Mouse (Mus musculus) intestine, embryonic 14.5 days (tissue): ENCODE results near the gene Patl2. TPM values are rescaled to one million over a fixed set of nuclear protein-coding genes. Genes with fewer than 3 reads are reported as not detected.
A peak's percentile ranks its signal among the peaks of the same experiment; 100 is the strongest.

Experiments
- ATAC-seq: fragments of 200-750 bp; cut with Nextera tagmentation; replicated peaks from 2 replicates; pipeline ENCODE4 v1.8.0; 2017; ENCODE audit warnings: low read depth, moderate number of reproducible peaks, moderate TSS enrichment, moderate library complexity; ENCODE audit not compliant: low FRiP score, low TSS enrichment
- DNase-seq: peaks from one replicate; pipeline ENCODE4 v3.0.0-alpha.2; 2018; ENCODE audit warnings: low spot score
- H3K27ac ChIP-seq: fragments of 300-500 bp; sonication (generic); 2 replicates; pipeline ENCODE4 v1.5.1; 2014; ENCODE audit warnings: low read depth, mild to moderate bottlenecking, control low read depth
- H3K27me3 ChIP-seq: fragments of 300-500 bp; sonication (generic); replicated peaks from 2 replicates; pipeline ENCODE4 v1.6.1; 2014; ENCODE audit warnings: low read length, control low read depth; ENCODE audit not compliant: control insufficient read depth, insufficient read depth
- H3K36me3 ChIP-seq: fragments of 300-500 bp; sonication (generic); 2 replicates; pipeline ENCODE4 v1.6.1; 2014; ENCODE audit warnings: low read length, control low read depth; ENCODE audit not compliant: control insufficient read depth, insufficient read depth
- H3K4me1 ChIP-seq: fragments of 300-500 bp; sonication (generic); replicated peaks from 2 replicates; pipeline ENCODE4 v1.6.1; 2014; ENCODE audit warnings: low read length, control low read depth, mixed read lengths; ENCODE audit not compliant: control insufficient read depth, insufficient read depth
- H3K4me2 ChIP-seq: fragments of 300-500 bp; sonication (generic); 2 replicates; pipeline ENCODE4 v1.6.1; 2014; ENCODE audit warnings: low read length
- H3K4me3 ChIP-seq: fragments of 300-500 bp; sonication (generic); 2 replicates; pipeline ENCODE4 v1.5.1; 2014; ENCODE audit warnings: low read depth, low read length, control low read depth, mixed read lengths
- H3K9ac ChIP-seq: fragments of 300-500 bp; sonication (generic); 2 replicates; pipeline ENCODE4 v1.6.1; 2014; ENCODE audit warnings: mild to moderate bottlenecking, low read length
- H3K9me3 ChIP-seq: fragments of 300-500 bp; sonication (generic); 2 replicates; pipeline ENCODE4 v1.6.1; 2016; ENCODE audit warnings: low read length, control low read depth; ENCODE audit not compliant: control insufficient read depth
- WGBS: fragments of 180-500 bp; shearing (Covaris S2); extraction: QIAGEN DNeasy Blood & Tissue Kit; methylation state at CpG from one replicate; pipeline ENCODE4 v1.1.7; 2014; 5-methylcytosine and 5-hydroxymethylcytosine counted together
- polyA plus RNA-seq: library from polyadenylated mRNA; unstranded; fragments of >200 nt; fragmentation: Nextera tagmentation; extraction: Ambion mirVana; gene quantifications from 2 replicates; pipeline ENCODE4 v1.2.1, GENCODE M21; 2014

The Patl2 gene
- polyA plus RNA-seq, 1 experiment from 2014 or later, result not detected

DNA sequence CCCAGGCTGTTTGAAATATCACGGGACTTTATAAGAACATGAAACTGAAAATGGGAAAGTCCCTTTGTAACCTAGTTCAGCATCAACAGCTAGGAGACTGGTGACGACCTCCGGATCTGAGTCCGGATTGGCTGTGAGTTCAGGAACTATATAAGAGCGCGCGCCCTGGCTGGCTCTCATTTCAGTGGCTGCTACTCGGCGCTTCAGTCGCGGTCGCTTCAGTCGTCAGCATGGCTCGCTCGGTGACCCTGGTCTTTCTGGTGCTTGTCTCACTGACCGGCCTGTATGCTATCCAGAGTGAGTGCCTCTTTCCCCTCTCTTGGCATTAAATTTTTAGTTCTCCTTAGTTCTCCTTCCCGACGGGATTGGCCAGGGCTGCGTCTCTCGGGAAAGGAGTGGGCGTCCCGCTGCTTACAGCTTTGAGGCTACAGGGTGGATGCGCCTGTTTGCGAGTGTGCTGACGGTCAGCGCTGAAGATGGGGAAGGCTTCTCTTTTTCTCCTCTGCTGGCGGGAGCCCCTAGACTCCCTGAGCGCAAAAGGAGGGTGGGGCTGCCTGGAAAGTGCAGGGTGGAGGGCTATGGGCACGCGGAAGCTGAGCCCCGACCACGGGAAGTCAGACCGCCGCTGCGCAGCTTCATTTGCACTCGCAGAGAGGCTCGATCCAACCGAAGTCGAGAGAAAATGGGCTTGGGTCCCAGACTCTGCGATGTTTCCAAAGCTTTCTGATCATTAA is 38.3 kb downstream of the Patl2 start, which contains the start of gene B2m:
Gene B2m, plus strand, starts transcription at position 179 of the 734 bp plus-strand sequence.
- peak within 1 kb of the TSS; percentile 74 for H3K9ac ChIP-seq
- H3K4me2 ChIP-seq, result peak within 1 kb of the TSS; percentile 62
- no peaks in the 10 kb centered on the region; the same call in 1 of the 2 replicates for H3K4me1 ChIP-seq
- H3K27ac ChIP-seq, result peak within 1 kb of the TSS; percentile 54
- H3K27me3 ChIP-seq, result no peaks in the 10 kb centered on the region
- peak; percentile 98 for ATAC-seq
- peaks cover 9% of the 10 kb centered on the region; the same call in 1 of the 2 replicates for H3K36me3 ChIP-seq
- H3K4me3 ChIP-seq, result peak within 1 kb of the TSS; percentile 72
- peak; percentile 98 for DNase-seq
- H3K9me3 ChIP-seq, result no peaks in the 10 kb centered on the region
- under 1% methylated on average over 40 of the region's 40 CpGs for WGBS

DNA sequence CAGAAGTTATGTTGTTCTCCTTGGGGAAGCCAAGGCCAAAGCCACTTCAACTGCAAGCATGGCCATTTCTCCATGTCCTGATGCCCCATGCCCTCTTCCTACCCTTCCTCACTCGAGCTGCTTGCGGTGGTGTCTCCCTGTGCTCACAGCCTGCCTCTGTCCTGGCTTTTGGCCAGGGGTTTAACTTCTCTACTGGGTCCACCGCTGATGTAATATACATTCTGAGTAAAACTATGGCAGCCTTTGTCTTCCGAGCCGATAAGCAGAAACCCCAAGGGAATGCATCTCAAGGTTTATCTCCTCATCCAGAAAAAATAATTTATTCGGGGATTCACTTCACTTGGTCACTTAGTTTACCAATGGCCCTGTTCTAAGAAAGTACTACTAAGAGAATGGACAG is 39.3 kb downstream of the Patl2 start:
- H3K4me2 ChIP-seq, result peak overlapping the region; percentile 38; the same call in 1 of the 2 replicates
- no peaks in the 10 kb centered on the region; the same call in 1 of the 2 replicates for H3K4me1 ChIP-seq
- H3K27me3 ChIP-seq, result no peaks in the 10 kb centered on the region
- 69% methylated on average over 6 of the region's 6 CpGs for WGBS
- no peak overlapping the region for H3K9ac ChIP-seq
- ATAC-seq (no peak), DNase-seq (no peak)
- no peak overlapping the region for H3K4me3 ChIP-seq
- peaks cover 6% of the 10 kb centered on the region; the same call in 1 of the 2 replicates for H3K36me3 ChIP-seq
- no peak overlapping the region for H3K27ac ChIP-seq
- no peaks in the 10 kb centered on the region for H3K9me3 ChIP-seq

DNA sequence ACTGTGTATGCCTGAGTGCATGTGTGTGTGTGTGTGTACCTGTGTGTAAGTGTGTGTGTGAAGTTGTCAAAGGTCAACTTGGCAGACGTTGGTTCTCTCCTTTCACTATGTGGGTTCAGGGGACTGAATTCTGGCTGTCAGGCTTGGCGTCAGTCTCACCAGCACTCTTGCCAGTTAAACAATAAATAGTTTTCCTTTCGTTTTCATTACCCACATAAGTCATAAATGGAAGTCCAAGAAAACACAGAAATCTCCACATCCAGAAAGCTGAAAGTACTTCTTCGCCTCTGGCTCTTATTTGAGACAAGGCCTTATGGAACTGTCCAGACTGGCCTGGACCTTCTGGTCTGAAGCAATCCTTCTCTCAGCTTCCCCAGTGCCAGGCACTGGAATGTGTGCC is 40.2 kb downstream of the Patl2 start:
- H3K4me1 ChIP-seq, result no peaks in the 10 kb centered on the region; the same call in 1 of the 2 replicates
- WGBS, result 69% methylated on average over 4 of the region's 4 CpGs
- H3K27me3 ChIP-seq, result no peaks in the 10 kb centered on the region
- no peak overlapping the region for H3K27ac ChIP-seq
- no peaks in the 10 kb centered on the region for H3K36me3 ChIP-seq
- H3K9ac ChIP-seq, result no peak overlapping the region
- H3K4me2 ChIP-seq, result no peak overlapping the region
- ATAC-seq, result no peak
- DNase-seq, result no peak
- H3K9me3 ChIP-seq, result no peaks in the 10 kb centered on the region
- H3K4me3 ChIP-seq, result no peak overlapping the region

DNA sequence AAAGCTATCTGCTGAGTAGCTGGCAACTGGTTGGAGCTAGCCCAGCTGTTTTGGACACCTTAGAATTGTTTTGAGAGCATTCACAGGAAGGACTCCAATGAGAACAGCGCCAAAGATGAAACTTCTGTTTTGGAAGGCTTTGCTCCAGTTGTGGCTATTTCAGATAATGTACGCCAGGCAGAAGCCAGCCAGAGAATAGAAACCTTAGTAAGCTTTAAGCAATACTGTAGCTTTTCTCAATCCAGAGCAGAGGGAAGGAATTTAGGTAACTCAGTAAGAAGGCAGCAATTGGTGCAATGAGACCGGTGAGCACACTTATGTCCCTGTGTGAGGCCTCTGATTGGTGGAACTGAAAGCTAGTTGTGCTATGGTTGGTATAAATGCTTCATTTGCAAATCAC is 42.9 kb downstream of the Patl2 start:
- no peaks in the 10 kb centered on the region for H3K36me3 ChIP-seq
- no peak overlapping the region for H3K27ac ChIP-seq
- no peaks in the 10 kb centered on the region for H3K9me3 ChIP-seq
- 90% methylated on average over 3 of the region's 3 CpGs for WGBS
- ATAC-seq (no peak), DNase-seq (no peak)
- no peak overlapping the region for H3K4me3 ChIP-seq
- H3K4me1 ChIP-seq, result no peaks in the 10 kb centered on the region
- H3K4me2 ChIP-seq, result no peak overlapping the region
- no peaks in the 10 kb centered on the region for H3K27me3 ChIP-seq
- no peak overlapping the region for H3K9ac ChIP-seq

DNA sequence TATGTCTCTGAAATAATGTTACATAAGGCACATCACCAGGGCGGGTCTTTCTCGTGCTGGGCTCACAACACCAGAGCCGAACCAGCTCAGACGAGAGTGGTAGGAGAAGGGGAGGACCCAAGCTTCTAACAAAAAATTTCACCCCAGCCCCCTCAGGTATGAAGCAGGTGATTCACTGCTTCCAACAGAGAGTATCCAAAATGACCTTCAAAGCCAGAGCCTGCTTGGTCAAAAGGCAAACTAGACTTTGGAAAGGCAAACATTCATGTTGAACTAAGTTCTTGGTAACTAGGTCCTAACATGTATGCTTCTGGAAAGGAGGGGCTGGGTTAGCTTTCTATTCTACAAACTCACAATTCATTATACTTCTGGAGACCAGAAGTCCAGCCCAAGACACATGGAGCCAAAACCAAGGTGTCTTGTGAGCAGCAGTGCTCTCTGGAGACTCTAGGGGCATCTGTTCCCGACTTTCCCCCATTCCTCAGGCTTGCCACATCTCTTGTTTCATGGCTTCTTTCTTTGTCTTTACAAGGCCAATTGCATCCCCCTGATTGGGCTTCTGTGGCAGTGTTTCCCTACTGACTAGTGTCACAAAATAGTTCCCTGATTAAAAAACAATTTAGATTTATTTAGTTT is 44.5 kb downstream of the Patl2 start:
- H3K4me1 ChIP-seq, result no peaks in the 10 kb centered on the region
- H3K36me3 ChIP-seq, result no peaks in the 10 kb centered on the region
- DNase-seq (no peak), ATAC-seq (no peak)
- H3K9me3 ChIP-seq, result no peaks in the 10 kb centered on the region
- H3K9ac ChIP-seq, result no peak overlapping the region
- no peak overlapping the region for H3K4me3 ChIP-seq
- H3K4me2 ChIP-seq, result no peak overlapping the region
- H3K27me3 ChIP-seq, result no peaks in the 10 kb centered on the region
- no peak overlapping the region for H3K27ac ChIP-seq
- 78% methylated on average over 5 of the region's 5 CpGs for WGBS

DNA sequence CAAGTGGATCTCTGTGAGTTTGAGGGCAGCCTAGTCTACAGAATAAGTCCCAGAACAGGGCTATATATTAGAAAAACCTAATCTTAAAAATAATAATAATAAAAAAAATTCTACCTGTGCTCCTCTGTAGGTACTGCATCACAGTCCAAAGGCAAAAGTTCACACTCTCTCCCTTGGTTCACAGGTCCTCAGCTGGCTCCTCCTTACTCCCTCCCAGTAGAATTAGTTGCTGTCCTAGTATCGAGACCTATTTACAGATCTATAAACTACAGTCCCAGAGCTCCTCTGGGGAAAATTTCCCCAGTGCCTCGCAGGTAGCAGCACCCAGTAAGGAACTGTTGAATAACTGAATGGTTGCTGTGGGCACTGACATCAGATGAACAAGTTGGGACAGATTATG is 45.2 kb downstream of the Patl2 start:
- no peaks in the 10 kb centered on the region for H3K27me3 ChIP-seq
- no peak overlapping the region for H3K4me2 ChIP-seq
- no peak overlapping the region for H3K9ac ChIP-seq
- no peak overlapping the region for H3K4me3 ChIP-seq
- H3K4me1 ChIP-seq, result no peaks in the 10 kb centered on the region
- ATAC-seq (no peak), DNase-seq (no peak)
- H3K36me3 ChIP-seq, result no peaks in the 10 kb centered on the region
- H3K27ac ChIP-seq, result no peak overlapping the region
- no peaks in the 10 kb centered on the region for H3K9me3 ChIP-seq
- 84% methylated on average over 2 of the region's 2 CpGs for WGBS

DNA sequence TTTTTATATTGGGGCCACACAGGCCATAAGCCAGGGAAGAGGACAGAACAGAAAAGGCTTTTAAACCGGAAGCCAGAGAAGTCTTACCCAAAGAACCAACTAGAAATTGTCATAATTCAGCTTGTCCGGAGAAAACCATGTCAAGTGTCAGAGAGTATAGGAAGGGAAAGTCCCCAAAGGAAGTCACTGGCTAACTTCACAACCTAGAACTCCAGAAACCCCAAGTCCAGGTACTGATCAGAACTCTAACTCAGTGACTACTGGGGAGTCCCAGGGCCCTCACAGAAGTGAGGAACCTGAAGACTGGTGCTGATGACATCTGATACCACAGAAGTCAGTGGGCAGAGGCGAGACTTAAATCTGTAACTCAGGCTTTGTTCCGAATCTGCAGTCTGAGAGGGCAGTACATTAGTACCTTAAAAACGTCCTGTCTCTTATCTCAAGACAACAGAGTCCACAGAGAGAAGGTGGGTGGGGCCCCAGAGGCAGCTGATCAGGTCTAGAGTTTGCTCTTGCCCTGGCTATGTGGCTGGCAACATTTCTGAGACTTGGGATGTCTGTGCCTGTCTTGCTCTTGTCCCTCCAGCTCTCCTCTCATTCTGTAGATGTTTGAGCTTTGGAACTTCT is 48.0 kb downstream of the Patl2 start:
- 56% methylated on average over 5 of the region's 5 CpGs for WGBS

DNA sequence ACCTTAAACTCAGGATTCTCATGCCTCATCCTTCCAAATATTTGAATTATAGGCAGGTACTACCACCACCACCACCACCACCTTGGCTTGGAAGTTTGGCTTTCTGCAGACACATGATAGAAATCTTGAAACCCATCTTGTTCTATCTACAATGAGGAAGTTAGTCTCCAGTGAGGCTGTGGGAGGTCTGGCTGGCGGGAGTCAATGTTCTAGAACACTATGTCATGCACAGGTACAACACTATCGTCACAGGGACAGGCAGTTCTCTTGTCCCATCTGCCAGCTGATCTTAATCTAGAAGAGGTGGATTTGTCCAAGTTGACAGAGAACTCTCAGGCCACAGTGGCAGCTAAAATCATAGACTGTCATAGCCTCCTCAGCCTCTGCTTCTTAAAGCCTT is 53.4 kb downstream of the Patl2 start:
- WGBS, result 77% methylated on average over 2 of the region's 2 CpGs
- Histone ChIP-seq H3K4me3 (no peak overlapping the region), H3K36me3 (no peaks in the 10 kb centered on the region), H3K4me1 (no peaks in the 10 kb centered on the region), H3K4me2 (no peak overlapping the region), H3K27me3 (no peaks in the 10 kb centered on the region), H3K9ac (no peak overlapping the region), H3K27ac (no peak overlapping the region), H3K9me3 (no peaks in the 10 kb centered on the region)
- no peak for DNase-seq
- no peak for ATAC-seq

More for the DNA sequence above, 48.0 kb downstream of the Patl2 start:
- no peak overlapping the region for H3K9ac ChIP-seq
- no peaks in the 10 kb centered on the region for H3K4me1 ChIP-seq
- no peaks in the 10 kb centered on the region for H3K9me3 ChIP-seq
- H3K4me2 ChIP-seq, result no peak overlapping the region
- no peaks in the 10 kb centered on the region for H3K36me3 ChIP-seq
- ATAC-seq, result no peak
- H3K27ac ChIP-seq, result no peak overlapping the region
- H3K27me3 ChIP-seq, result no peaks in the 10 kb centered on the region
- no peak overlapping the region for H3K4me3 ChIP-seq
- no peak for DNase-seq
